Mouse (Mus musculus) C2C12 (cell line): Measurements from ENCODE around the gene Irf3.

Experiments used
- CEBPB ChIP-seq: IDR thresholded peaks from one replicate; pipeline ENCODE4 v1.6.1; 2011; ENCODE audit warnings: low read depth, mild to moderate bottlenecking, control low read depth, moderate library complexity
- CTCF ChIP-seq: IDR thresholded peaks from one replicate; pipeline ENCODE4 v1.5.1; 2011; ENCODE audit not compliant: control insufficient read depth, insufficient read depth, insufficient read length
- MAX ChIP-seq: IDR thresholded peaks from one replicate; pipeline ENCODE4 v1.6.1; 2011; ENCODE audit warnings: mild to moderate bottlenecking, control low read depth
- USF1 ChIP-seq: IDR thresholded peaks from one replicate; pipeline ENCODE4 v1.6.1; 2011; ENCODE audit warnings: low read depth, mild to moderate bottlenecking, control low read depth, moderate library complexity

DNA sequence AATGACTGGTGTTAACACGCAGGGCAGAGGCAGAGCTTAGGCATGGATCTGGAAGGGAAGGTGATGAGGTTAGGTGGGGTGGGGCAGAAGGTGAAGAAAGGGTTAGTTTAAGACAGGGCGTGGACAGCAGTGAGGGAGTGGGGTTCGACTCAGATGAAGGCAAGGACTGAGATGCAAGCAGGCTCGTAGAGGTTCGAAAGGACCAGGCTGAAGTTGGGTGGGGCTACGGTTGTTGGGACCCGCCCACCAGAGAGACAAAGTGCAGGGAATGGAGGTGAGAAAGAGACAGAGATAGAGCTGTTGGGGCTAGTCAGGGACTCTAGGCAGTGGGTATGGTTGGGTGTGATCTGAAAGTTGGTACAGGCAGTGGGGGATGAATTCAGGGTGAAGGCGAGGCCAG lies 35.1 kb upstream of the Irf3 start:
- no peak for TF ChIP-seq CTCF
- no peak for TF ChIP-seq CEBPB
- no peak for TF ChIP-seq MAX
- no peak for TF ChIP-seq USF1
